ENCODE assay signal across 38 mouse cellular contexts in genomic region chr5:18004824-18005611, GRCm38 (mm10). TPM values are rescaled to one million over a fixed set of nuclear protein-coding genes. Genes with fewer than 3 reads are reported as not detected.
DNase-seq lines count a peak whose midpoint lies in the region; ATAC-seq and TF ChIP-seq lines count a peak whose summit lies in the region.
"Had no signal": no experiment of that assay in that cellular context is flagged by ENCODE, and none has a peak within 500 bp of the region (broad histone marks: within the 10 kb centered on the region; RNA-seq: fewer than 3 reads in every experiment).

No protein-coding gene starts in this region.

- peak overlapping the region; percentile 58 for H3K27ac ChIP-seq in heart, adult 2 months
- peak overlapping the region; percentile 38; the same call in 1 of the 2 replicates for H3K27ac ChIP-seq in midbrain, embryonic 10.5 days (replicated peaks)
- no peak overlapping the region for H3K27ac ChIP-seq in midbrain, postnatal 0 days (ENCODE audit: low read depth, low read length)
- no peak overlapping the region for H3K27ac ChIP-seq in hindbrain, postnatal 0 days
- H3K27ac ChIP-seq: embryonic facial prominence, embryonic 10.5 days; embryonic facial prominence, embryonic 15.5 days; forebrain, embryonic 15.5 days; heart, embryonic 10.5 days; heart, embryonic 15.5 days; limb, embryonic 12.5 days; liver, embryonic 15.5 days; neural tube, embryonic 13.5 days; stomach, postnatal 0 days had no signal

- no peak overlapping the region for H3K4me3 ChIP-seq in heart, adult 2 months
- no peak overlapping the region for H3K4me3 ChIP-seq in midbrain, embryonic 10.5 days
- H3K4me3 ChIP-seq in midbrain, postnatal 0 days (ENCODE audit: low read depth, low read length): no peak overlapping the region
- no peak overlapping the region for H3K4me3 ChIP-seq in hindbrain, postnatal 0 days (ENCODE audit: low read length)
- H3K4me3 ChIP-seq: embryonic facial prominence, embryonic 10.5 days; embryonic facial prominence, embryonic 15.5 days; forebrain, embryonic 15.5 days; heart, embryonic 10.5 days; heart, embryonic 15.5 days; limb, embryonic 12.5 days; liver, embryonic 15.5 days; myocyte; neural tube, embryonic 13.5 days had no signal

- H3K27me3 ChIP-seq in heart, adult 2 months (ENCODE audit: control insufficient read depth, insufficient read depth, low read length): no peaks in the 10 kb centered on the region
- no peaks in the 10 kb centered on the region for H3K27me3 ChIP-seq in midbrain, embryonic 10.5 days (ENCODE audit: low read depth, poor library complexity, severe bottlenecking)
- H3K27me3 ChIP-seq in midbrain, postnatal 0 days (ENCODE audit: insufficient read depth, low read length): no peaks in the 10 kb centered on the region
- no peaks in the 10 kb centered on the region for H3K27me3 ChIP-seq in hindbrain, postnatal 0 days (ENCODE audit: insufficient read depth, low read length)
- H3K27me3 ChIP-seq: embryonic facial prominence, embryonic 15.5 days; forebrain, embryonic 15.5 days; heart, embryonic 15.5 days; limb, embryonic 12.5 days; liver, embryonic 15.5 days; neural tube, embryonic 13.5 days had no signal

- H3K9ac ChIP-seq in heart, adult 2 months (ENCODE audit: low read depth, low read length): no peak overlapping the region
- H3K9ac ChIP-seq in midbrain, postnatal 0 days (replicated peaks; ENCODE audit: low read length, poor library complexity, severe bottlenecking): no peak overlapping the region
- H3K9ac ChIP-seq in hindbrain, postnatal 0 days (replicated peaks; ENCODE audit: low read length): no peak overlapping the region
- H3K9ac ChIP-seq: embryonic facial prominence, embryonic 15.5 days; forebrain, embryonic 15.5 days; heart, embryonic 15.5 days; limb, embryonic 12.5 days; liver, embryonic 15.5 days; lung, embryonic 14.5 days; neural tube, embryonic 13.5 days had no signal

- no peak for TF ChIP-seq CTCF in heart, adult 2 months (IDR thresholded peaks at IDR 0.05)
- no peak for TF ChIP-seq CTCF in midbrain, postnatal 0 days (IDR thresholded peaks at IDR 0.05)
- no peak for TF ChIP-seq CTCF in hindbrain, postnatal 0 days (IDR thresholded peaks at IDR 0.05; ENCODE audit: low read depth)

- peaks cover 25% of the 10 kb centered on the region for H3K36me3 ChIP-seq in heart, adult 2 months (ENCODE audit: control insufficient read depth, insufficient read depth, low read length)
- no peaks in the 10 kb centered on the region for H3K36me3 ChIP-seq in midbrain, embryonic 10.5 days
- no peaks in the 10 kb centered on the region for H3K36me3 ChIP-seq in midbrain, postnatal 0 days (ENCODE audit: insufficient read depth, low read length)
- H3K36me3 ChIP-seq in hindbrain, postnatal 0 days (ENCODE audit: insufficient read depth, low read length): no peaks in the 10 kb centered on the region
- H3K36me3 ChIP-seq: embryonic facial prominence, embryonic 10.5 days; embryonic facial prominence, embryonic 15.5 days; forebrain, embryonic 15.5 days; G1E; heart, embryonic 10.5 days; heart, embryonic 15.5 days; limb, embryonic 12.5 days; liver, embryonic 15.5 days; neural tube, embryonic 13.5 days had no signal

- peak; percentile 4 to 8 for DNase-seq in cerebellum, postnatal 10 days
- no peak for DNase-seq in heart, adult 2 months
- no peak for DNase-seq in heart, adult 18-20 months
- no peak for DNase-seq in midbrain, embryonic 10.5 days (ENCODE audit: low spot score)
- DNase-seq in midbrain, postnatal 0 days (ENCODE audit: low spot score): no peak
- DNase-seq in hindbrain, postnatal 0 days (ENCODE audit: low spot score): no peak
- DNase-seq: adrenal gland, postnatal 10 days; cerebellum, adult 11-12 months; cerebellum, adult 9-11 months; heart, postnatal 36 days; kidney, postnatal 14 days; layer of hippocampus, adult 9-11 months; lung, embryonic 14.5 days; lung, postnatal 14 days; right cerebral cortex, postnatal 4 days; thymus, postnatal 4 days had no signal

- H3K4me2 ChIP-seq in midbrain, postnatal 0 days (ENCODE audit: low read depth, low read length, poor library complexity, severe bottlenecking): no peak overlapping the region
- no peak overlapping the region for H3K4me2 ChIP-seq in hindbrain, postnatal 0 days (ENCODE audit: low read depth, low read length)
- H3K4me2 ChIP-seq: embryonic facial prominence, embryonic 15.5 days; forebrain, embryonic 15.5 days; heart, embryonic 15.5 days; limb, embryonic 12.5 days; liver, embryonic 15.5 days; lung, embryonic 14.5 days; neural tube, embryonic 13.5 days had no signal

- TF ChIP-seq POLR2A in heart, adult 2 months (IDR thresholded peaks at IDR 0.05; ENCODE audit: insufficient read depth, low read depth, low read length): no peak

- intact Hi-C loops in heart, adult 2 months (cut with DNase I): loop anchor here (5.0 to 10.0 kb wide), 2 partner anchors 123 to 190 kb away; no protein-coding TSS in a partner anchor

- H3K79me2 ChIP-seq in heart, adult 2 months (replicated peaks; ENCODE audit: control insufficient read depth, insufficient read depth, low read length): no peaks in the 10 kb centered on the region

- peaks cover 14% of the 10 kb centered on the region for H3K4me1 ChIP-seq in heart, adult 2 months (ENCODE audit: control insufficient read depth, insufficient read depth, low read length)
- H3K4me1 ChIP-seq in midbrain, embryonic 10.5 days: peaks cover 8% of the 10 kb centered on the region
- no peaks in the 10 kb centered on the region for H3K4me1 ChIP-seq in midbrain, postnatal 0 days (ENCODE audit: insufficient read depth, low read length)
- H3K4me1 ChIP-seq in hindbrain, postnatal 0 days (ENCODE audit: insufficient read depth, low read length): no peaks in the 10 kb centered on the region
- H3K4me1 ChIP-seq: embryonic facial prominence, embryonic 15.5 days; forebrain, embryonic 15.5 days; heart, embryonic 10.5 days; heart, embryonic 15.5 days; limb, embryonic 12.5 days; liver, embryonic 15.5 days; neural tube, embryonic 13.5 days had no signal

- 80% methylated on average over 3 of the region's 3 CpGs for WGBS in heart, adult 2 months
- WGBS in midbrain, embryonic 10.5 days: 54% methylated on average over 3 of the region's 3 CpGs
- WGBS in midbrain, postnatal 0 days: 44% methylated on average over 3 of the region's 3 CpGs
- 78% methylated on average over 3 of the region's 3 CpGs for WGBS in hindbrain, postnatal 0 days

- no peak for ATAC-seq in cerebellum, adult (ENCODE audit: insufficient number of reproducible peaks, low FRiP score, low TSS enrichment)
- ATAC-seq in midbrain, postnatal 0 days (ENCODE audit: low FRiP score): no peak
- peak; percentile 43; the same call in 1 of the 2 replicates for ATAC-seq in hindbrain, postnatal 0 days
- ATAC-seq in erythroid progenitor cell, adult 5-6 weeks (replicated peaks; ENCODE audit: low FRiP score, poor library complexity, severe bottlenecking): no peak
- ATAC-seq: forebrain, embryonic 15.5 days; intestine, postnatal 0 days had no signal

- no peak for TF ChIP-seq EP300 in heart, adult 2 months (IDR thresholded peaks at IDR 0.05; ENCODE audit: insufficient read depth, low read depth, low read length)

- H3K9me3 ChIP-seq in midbrain, embryonic 10.5 days (replicated peaks): no peaks in the 10 kb centered on the region
- H3K9me3 ChIP-seq in midbrain, postnatal 0 days (ENCODE audit: low read length): no peaks in the 10 kb centered on the region
- no peaks in the 10 kb centered on the region for H3K9me3 ChIP-seq in hindbrain, postnatal 0 days (ENCODE audit: low read length)
- H3K9me3 ChIP-seq: embryonic facial prominence, embryonic 10.5 days; embryonic facial prominence, embryonic 15.5 days; forebrain, embryonic 15.5 days; G1E; heart, embryonic 10.5 days; heart, embryonic 15.5 days; limb, embryonic 12.5 days; liver, embryonic 15.5 days; neural tube, embryonic 13.5 days had no signal

RNA-seq across cellular contexts. Expression of gene Gnat3, which starts 42.7 kb away (rescaled TPM):
- under 1 TPM; 0.70 to 0.76 TPM for total RNA-seq in heart, adult 2 months (2021)
- polyA plus RNA-seq in heart, adult 2 months (2012; rRNA removed): 0.08 and 0.12 TPM in 2 replicates
- 1 to 10 TPM in 1 of 2 experiments, under 1 TPM in 1; 0.52 to 1.3 TPM for total RNA-seq in heart, adult 18-20 months (2021)
- 0.49 and 0.63 TPM in 2 replicates for polyA plus RNA-seq in midbrain, embryonic 10.5 days (2016; fragmentation: Nextera tagmentation; extraction: Ambion mirVana)
- total RNA-seq in midbrain, postnatal 0 days (2014; rRNA removed): not detected in 2 replicates
- not detected in 2 replicates for polyA plus RNA-seq in midbrain, postnatal 0 days (2015; fragmentation: Nextera tagmentation; extraction: Ambion mirVana)
- total RNA-seq in hindbrain, postnatal 0 days (2014; rRNA removed): not detected in 2 replicates
- not detected in 2 replicates for polyA plus RNA-seq in hindbrain, postnatal 0 days (2015; fragmentation: Nextera tagmentation; extraction: Ambion mirVana)
- total RNA-seq in erythroid progenitor cell, adult 5-6 weeks (2015; ENCODE audit: low replicate concordance): not detected in 2 replicates
- total RNA-seq in erythroid progenitor cell, adult 5-6 weeks (2017; ENCODE audit: low replicate concordance): not detected in 2 replicates
- total RNA-seq: common myeloid progenitor, adult 5-6 weeks; gastrocnemius, adult 18-20 months; left cerebral cortex, postnatal 14 days; liver, adult 2 months had no signal
- polyA plus RNA-seq: C2C12; embryonic facial prominence, embryonic 15.5 days; forebrain, embryonic 15.5 days; frontal cortex, adult 2 months; G1E; heart, embryonic 10.5 days; heart, embryonic 15.5 days; intestine, postnatal 0 days; kidney, embryonic 14.5 days; limb, embryonic 12.5 days; liver, adult 2 months; liver, embryonic 15.5 days; lung, embryonic 14.5 days; myocyte; spleen, adult 2 months; stomach, postnatal 0 days had no signal

Comparison
In these comparisons a context has a peak if more than half of its experiments do, and no peak if none do; other contexts are left out.
1. H3K27ac ChIP-seq: peak in heart, adult 2 months (single experiment) and midbrain, embryonic 10.5 days (single experiment); none in midbrain, postnatal 0 days (single experiment) and hindbrain, postnatal 0 days (single experiment).
2. DNase-seq: peak in cerebellum, postnatal 10 days (2 of 2); none in heart, adult 2 months (0 of 2), heart, adult 18-20 months (0 of 2), midbrain, embryonic 10.5 days (single experiment), midbrain, postnatal 0 days (single experiment) and hindbrain, postnatal 0 days (single experiment).